Mouse (Mus musculus) neural tube, embryonic 15.5 days (tissue): ENCODE results near the gene Def8. TPM values are rescaled to one million over a fixed set of nuclear protein-coding genes. Genes with fewer than 3 reads are reported as not detected.

Experiments
- ATAC-seq: fragments of 200-750 bp; cut with Nextera tagmentation; 2 replicates; pipeline ENCODE4 v1.8.0; 2017; ENCODE audit warnings: mild to moderate bottlenecking, moderate TSS enrichment, moderate library complexity; ENCODE audit not compliant: low FRiP score
- H3K27ac ChIP-seq: fragments of 300-500 bp; sonication (generic); replicated peaks from 2 replicates; pipeline ENCODE4 v1.5.1; 2015; ENCODE audit warnings: mild to moderate bottlenecking, inconsistent platforms
- H3K27me3 ChIP-seq: fragments of 300-500 bp; sonication (generic); replicated peaks from 2 replicates; pipeline ENCODE4 v1.6.1; 2015; ENCODE audit warnings: inconsistent platforms
- H3K36me3 ChIP-seq: fragments of 300-500 bp; sonication (generic); 2 replicates; pipeline ENCODE4 v1.6.1; 2015; ENCODE audit warnings: inconsistent platforms
- H3K4me1 ChIP-seq: fragments of 300-500 bp; sonication (generic); 2 replicates; pipeline ENCODE4 v1.6.1; 2015; ENCODE audit warnings: inconsistent platforms
- H3K4me2 ChIP-seq: fragments of 300-500 bp; sonication (generic); 2 replicates; pipeline ENCODE4 v1.6.1; 2015; ENCODE audit warnings: inconsistent platforms, mild to moderate bottlenecking, moderate library complexity
- H3K4me3 ChIP-seq: fragments of 300-500 bp; sonication (generic); replicated peaks from 2 replicates; pipeline ENCODE4 v1.5.1; 2015; ENCODE audit warnings: mild to moderate bottlenecking, inconsistent platforms
- H3K9ac ChIP-seq: fragments of 300-500 bp; sonication (generic); replicated peaks from 2 replicates; pipeline ENCODE4 v1.6.1; 2015; ENCODE audit warnings: mild to moderate bottlenecking, inconsistent platforms
- H3K9me3 ChIP-seq: fragments of 300-500 bp; sonication (generic); replicated peaks from 2 replicates; pipeline ENCODE4 v1.6.1; 2016; ENCODE audit warnings: inconsistent platforms
- WGBS: fragments of 180-500 bp; shearing (Covaris S2); methylation state at CpG from one replicate; pipeline ENCODE4 v1.1.7; 2015; ENCODE audit warnings: mixed read lengths; 5-methylcytosine and 5-hydroxymethylcytosine counted together
- polyA plus RNA-seq: library from polyadenylated mRNA; unstranded; fragments of >200 nt; fragmentation: Nextera tagmentation; extraction: Ambion mirVana; gene quantifications from 2 replicates; pipeline ENCODE4 v1.2.1, GENCODE M21; 2015

Def8 gene
- polyA plus RNA-seq, 1 experiment from 2014 or later, result 52.3 TPM

DNA sequence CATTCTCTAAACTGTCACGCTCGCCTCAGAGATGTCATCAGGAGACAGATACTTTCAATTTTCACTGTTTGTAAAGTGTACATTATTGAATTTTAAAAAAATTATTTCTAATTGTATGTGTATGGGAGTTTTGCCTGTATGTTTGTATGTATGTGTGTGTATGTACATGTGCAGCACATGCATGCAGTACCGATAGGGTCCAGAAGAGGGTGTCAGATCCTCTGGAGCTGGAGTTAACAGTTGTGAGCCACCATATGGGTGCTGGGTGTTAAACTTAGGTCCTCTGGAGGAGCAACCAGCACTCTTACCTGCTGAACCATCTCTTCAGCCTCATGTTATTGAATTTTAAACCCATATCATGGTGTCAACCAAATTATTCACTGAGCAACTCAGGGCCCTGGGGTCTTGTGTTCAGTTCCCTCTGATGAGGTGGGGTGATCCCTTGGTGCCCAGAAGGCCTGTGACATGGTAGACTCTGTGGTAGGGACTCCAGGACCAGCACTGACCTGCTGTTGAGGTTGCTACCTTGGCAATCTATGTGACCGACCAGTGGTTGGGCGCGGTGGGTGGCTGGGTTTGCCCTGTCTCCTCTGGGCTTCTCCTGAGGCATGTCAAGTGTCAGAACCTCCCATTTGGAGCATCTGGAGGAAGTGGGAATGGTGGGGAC is 80.6 kb downstream of the Def8 start:
- Histone ChIP-seq H3K4me1 (no peaks in the 10 kb centered on the region), H3K27me3 (no peaks in the 10 kb centered on the region), H3K4me2 (no peak overlapping the region), H3K9ac (no peak overlapping the region), H3K36me3 (peaks cover 97% of the 10 kb centered on the region), H3K9me3 (no peaks in the 10 kb centered on the region), H3K27ac (no peak overlapping the region), H3K4me3 (no peak overlapping the region)
- WGBS, result 97% methylated on average over 6 of the region's 6 CpGs
- ATAC-seq, result no peak

DNA sequence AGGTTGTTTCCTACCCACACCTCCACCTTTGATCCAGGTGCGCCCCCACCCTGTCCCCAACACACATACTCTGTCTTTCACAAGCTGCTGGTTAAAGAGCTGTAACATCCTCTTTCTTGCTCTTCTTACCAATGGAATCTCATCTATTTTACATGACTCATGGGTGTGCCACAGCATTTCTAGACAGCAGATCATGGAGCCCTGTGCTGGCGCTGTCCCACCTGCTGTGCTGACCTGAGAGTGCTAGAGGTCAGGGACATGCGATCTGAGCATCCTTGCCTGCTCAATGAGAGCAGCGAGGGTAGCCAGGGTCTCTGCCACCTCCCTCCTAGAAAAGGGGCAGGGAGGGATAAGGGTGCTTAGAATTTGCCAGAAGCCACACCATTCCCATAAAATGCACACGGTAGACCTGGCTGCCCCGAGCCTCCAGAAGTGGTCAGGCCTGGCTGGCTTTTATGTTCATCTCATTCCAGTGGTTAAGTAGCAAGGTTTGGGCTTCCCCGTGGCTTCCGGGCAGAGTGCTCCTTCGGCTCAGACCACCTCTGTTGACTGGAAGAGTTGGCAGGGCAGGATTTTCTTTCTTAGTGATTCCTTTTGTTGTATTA is 81.4 kb downstream of the Def8 start:
- ATAC-seq, result 0 out of 2 replicates have a peak, but pooled peaks have one; percentile 25
- Histone ChIP-seq H3K9me3 (no peaks in the 10 kb centered on the region), H3K4me1 (no peaks in the 10 kb centered on the region), H3K27ac (no peak overlapping the region), H3K36me3 (peaks cover 97% of the 10 kb centered on the region), H3K27me3 (no peaks in the 10 kb centered on the region), H3K4me3 (no peak overlapping the region), H3K9ac (no peak overlapping the region), H3K4me2 (no peak overlapping the region)
- 82% methylated on average over 9 of the region's 9 CpGs for WGBS

DNA sequence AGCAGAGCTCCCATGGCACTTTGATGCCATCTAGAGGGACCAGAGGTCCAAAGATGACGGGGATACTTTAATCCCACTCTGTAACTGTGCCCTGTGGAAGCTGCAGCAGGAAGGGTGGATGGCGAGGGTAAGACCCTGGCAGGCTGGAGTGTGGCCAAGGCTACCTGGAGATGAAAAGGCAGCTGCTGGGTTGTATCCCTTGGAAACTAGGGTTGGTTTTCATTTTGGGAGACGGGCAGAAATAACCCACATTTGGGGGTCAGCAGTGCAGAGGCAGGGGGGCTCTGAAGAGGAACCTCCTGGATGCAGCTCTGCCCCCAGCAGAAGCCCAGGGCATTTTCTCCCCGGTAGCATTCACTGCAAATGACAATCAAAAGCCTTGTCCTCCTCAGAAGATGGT is 81.9 kb downstream of the Def8 start:
- no peaks in the 10 kb centered on the region for H3K9me3 ChIP-seq
- ATAC-seq, result no peak
- H3K4me3 ChIP-seq, result no peak overlapping the region
- peaks cover 96% of the 10 kb centered on the region for H3K36me3 ChIP-seq
- 67% methylated on average over 4 of the region's 4 CpGs for WGBS
- no peak overlapping the region for H3K9ac ChIP-seq
- H3K27ac ChIP-seq, result no peak overlapping the region
- no peaks in the 10 kb centered on the region for H3K4me1 ChIP-seq
- H3K4me2 ChIP-seq, result no peak overlapping the region
- H3K27me3 ChIP-seq, result no peaks in the 10 kb centered on the region

DNA sequence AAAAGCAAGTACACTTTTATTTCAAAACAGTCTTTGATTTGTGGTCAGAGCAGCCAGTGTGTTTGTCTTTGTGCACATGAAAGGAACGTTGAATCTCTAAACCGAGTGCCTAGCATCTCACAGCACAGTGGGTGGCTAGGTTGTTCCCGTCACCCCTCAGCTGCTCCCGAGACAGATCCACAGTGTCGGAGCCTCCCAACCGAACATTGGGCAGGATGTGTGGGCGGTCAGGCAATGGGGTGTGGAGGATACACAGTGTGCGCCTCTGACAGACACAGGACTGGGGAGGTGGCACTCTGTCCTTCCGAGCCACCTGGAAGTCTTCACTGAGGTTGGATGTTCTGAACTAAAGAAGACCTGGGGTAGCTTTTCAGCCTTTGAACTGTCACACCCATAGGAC is 82.4 kb downstream of the Def8 start:
- H3K4me1 ChIP-seq, result no peaks in the 10 kb centered on the region
- no peak overlapping the region for H3K4me3 ChIP-seq
- no peak overlapping the region for H3K9ac ChIP-seq
- H3K4me2 ChIP-seq, result no peak overlapping the region
- H3K27ac ChIP-seq, result no peak overlapping the region
- 80% methylated on average over 9 of the region's 9 CpGs for WGBS
- peaks cover 95% of the 10 kb centered on the region for H3K36me3 ChIP-seq
- no peaks in the 10 kb centered on the region for H3K9me3 ChIP-seq
- no peaks in the 10 kb centered on the region for H3K27me3 ChIP-seq
- no peak for ATAC-seq

DNA sequence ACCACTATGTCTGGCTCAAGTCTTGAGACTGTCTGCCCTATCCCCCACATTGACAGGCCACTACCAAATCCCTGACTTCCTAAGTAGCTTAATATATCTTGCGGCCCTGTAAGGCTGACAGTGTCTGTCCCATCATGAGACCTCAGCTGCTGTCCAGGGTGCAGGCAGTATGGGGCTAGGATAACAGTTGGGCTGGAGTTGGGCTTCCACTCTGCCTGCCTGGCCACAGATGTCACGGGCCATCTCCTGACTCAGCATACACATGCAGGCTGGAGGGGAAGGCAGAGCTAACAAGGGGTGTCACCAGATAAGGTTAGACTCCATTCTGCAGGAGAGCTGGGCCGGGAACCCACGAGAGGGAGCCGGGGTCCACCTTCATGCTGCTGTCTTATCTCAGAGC is 83.8 kb downstream of the Def8 start:
- Histone ChIP-seq H3K9me3 (no peaks in the 10 kb centered on the region), H3K4me1 (no peaks in the 10 kb centered on the region), H3K4me2 (no peak overlapping the region), H3K27me3 (no peaks in the 10 kb centered on the region), H3K36me3 (peaks cover 83% of the 10 kb centered on the region), H3K4me3 (no peak overlapping the region), H3K9ac (no peak overlapping the region), H3K27ac (no peak overlapping the region)
- 96% methylated on average over 5 of the region's 5 CpGs for WGBS
- no peak for ATAC-seq

DNA sequence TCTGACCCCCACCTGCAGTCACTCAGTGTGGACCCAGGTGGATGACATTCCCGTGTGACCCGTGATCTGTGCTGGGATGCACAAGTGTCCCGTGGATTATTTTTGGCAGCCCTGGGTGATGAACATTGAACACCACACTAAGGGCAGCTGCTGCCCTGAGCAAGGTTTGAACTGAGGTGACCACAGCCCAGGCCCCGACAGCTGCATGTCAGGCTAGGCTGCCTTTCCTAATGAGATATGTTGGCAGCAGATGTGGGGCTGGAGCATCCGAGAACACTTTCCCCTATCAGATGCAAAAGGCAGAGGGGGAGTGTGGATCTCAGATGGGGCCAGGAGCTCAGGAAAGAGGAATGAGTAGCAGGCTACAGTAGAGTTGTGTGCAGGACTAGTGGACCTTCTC is 87.5 kb downstream of the Def8 start:
- Histone ChIP-seq H3K4me1 (peaks cover 25% of the 10 kb centered on the region), H3K9ac (no peak overlapping the region), H3K4me2 (no peak overlapping the region), H3K4me3 (no peak overlapping the region), H3K36me3 (peaks cover 49% of the 10 kb centered on the region), H3K27me3 (no peaks in the 10 kb centered on the region), H3K27ac (no peak overlapping the region), H3K9me3 (no peaks in the 10 kb centered on the region)
- no peak for ATAC-seq
- WGBS, result 77% methylated on average over 5 of the region's 5 CpGs

Other genes starting within 250 kb of the Def8 start
- gene Dpep1, start 237.3 kb upstream of the Def8 start, polyA plus RNA-seq, result 0.41 and 1.1 TPM in 2 replicates
- 174 and 182 TPM in 2 replicates for gene Chmp1a, start 210.8 kb upstream of the Def8 start, polyA plus RNA-seq
- gene Spata33, start 210.7 kb upstream of the Def8 start, polyA plus RNA-seq, result 6.5 and 6.6 TPM in 2 replicates
- gene Cdk10, start 198.7 kb upstream of the Def8 start, polyA plus RNA-seq, result 42.3 and 44.2 TPM in 2 replicates
- gene Spata2l, start 187.3 kb upstream of the Def8 start, polyA plus RNA-seq, result 11.3 and 12.8 TPM in 2 replicates
- gene Zfp276, start 169.3 kb upstream of the Def8 start, polyA plus RNA-seq, result 21.6 and 21.7 TPM in 2 replicates
- 55.6 and 61.5 TPM in 2 replicates for gene Vps9d1, start 169.2 kb upstream of the Def8 start, polyA plus RNA-seq
- 6.1 and 9.8 TPM in 2 replicates for gene Fanca, start 105.0 kb upstream of the Def8 start, polyA plus RNA-seq
- gene Spire2, start 90.8 kb upstream of the Def8 start, polyA plus RNA-seq, result 37.9 and 44.0 TPM in 2 replicates
- 368 and 390 TPM in 2 replicates for gene Tcf25, start 49.8 kb upstream of the Def8 start, polyA plus RNA-seq
- gene Mc1r, start 16.4 kb upstream of the Def8 start, polyA plus RNA-seq, result 0.20 and 0.22 TPM in 2 replicates
- 1,289 and 1,555 TPM in 2 replicates for gene Tubb3, start 12.1 kb upstream of the Def8 start, polyA plus RNA-seq
- gene Afg3l1, start 54.4 kb downstream of the Def8 start, polyA plus RNA-seq, result 47.3 and 50.7 TPM in 2 replicates
- gene Dbndd1, start 91.9 kb downstream of the Def8 start, polyA plus RNA-seq, result 67.0 and 84.1 TPM in 2 replicates
- gene Gas8, start 95.3 kb downstream of the Def8 start, polyA plus RNA-seq, result 34.3 and 37.5 TPM in 2 replicates
- 12.4 and 12.7 TPM in 2 replicates for gene Rhou, start 230.4 kb downstream of the Def8 start, polyA plus RNA-seq